Mouse (Mus musculus) C2C12 (cell line): ENCODE measurements around the gene Bcl2l1. TPM values are rescaled to one million over a fixed set of nuclear protein-coding genes. Genes with fewer than 3 reads are reported as not detected.
A peak's percentile ranks its signal among the peaks of the same experiment; 100 is the strongest.

Experiments
- H3K27me3 ChIP-seq: one replicate; pipeline ENCODE4 v1.6.1; 2011; ENCODE audit not compliant: control insufficient read depth, insufficient read depth, insufficient read length
- H3K36me3 ChIP-seq: one replicate; pipeline ENCODE4 v1.6.1; 2011; ENCODE audit not compliant: control insufficient read depth, insufficient read depth
- H3K4me3 ChIP-seq: one replicate; pipeline ENCODE4 v1.5.1; 2011; ENCODE audit warnings: mild to moderate bottlenecking, control low read depth; ENCODE audit not compliant: poor library complexity, insufficient read depth, severe bottlenecking
- H3K79me2 ChIP-seq: one replicate; pipeline ENCODE4 v1.6.1; 2011; ENCODE audit not compliant: control insufficient read depth, insufficient read depth
- H3K79me3 ChIP-seq: one replicate; pipeline ENCODE4 v1.6.1; 2011; ENCODE audit warnings: low read depth, control low read depth
- H3ac ChIP-seq: one replicate; pipeline ENCODE3; 2011; ENCODE audit warnings: low read depth; ENCODE audit not compliant: control insufficient read depth, insufficient read length
- CEBPB ChIP-seq: IDR thresholded peaks from one replicate; pipeline ENCODE4 v1.6.1; 2011; ENCODE audit warnings: low read depth, mild to moderate bottlenecking, control low read depth, moderate library complexity
- CTCF ChIP-seq: IDR thresholded peaks from one replicate; pipeline ENCODE4 v1.5.1; 2011; ENCODE audit not compliant: control insufficient read depth, insufficient read depth, insufficient read length
- FOSL1 ChIP-seq: IDR thresholded peaks from one replicate; pipeline ENCODE4 v1.8.0; 2011; ENCODE audit warnings: mild to moderate bottlenecking, low read length; ENCODE audit not compliant: poor library complexity, insufficient read depth, severe bottlenecking
- MAX ChIP-seq: IDR thresholded peaks from one replicate; pipeline ENCODE4 v1.6.1; 2011; ENCODE audit warnings: mild to moderate bottlenecking, control low read depth
- MYOD1 ChIP-seq: IDR thresholded peaks from one replicate; pipeline ENCODE4 v1.6.1; 2011; ENCODE audit warnings: low read depth; ENCODE audit not compliant: control insufficient read depth, insufficient read length
- MYOG ChIP-seq: IDR thresholded peaks from one replicate; pipeline ENCODE4 v1.6.1; 2011; ENCODE audit not compliant: control insufficient read depth, insufficient read length; ENCODE audit errors: extremely low read depth
- USF1 ChIP-seq: IDR thresholded peaks from one replicate; pipeline ENCODE4 v1.6.1; 2011; ENCODE audit warnings: low read depth, mild to moderate bottlenecking, control low read depth, moderate library complexity
- polyA plus RNA-seq: library from polyadenylated mRNA; unstranded; fragments of >200 nt; fragmentation: generic; extraction: Trizol; gene quantifications from one replicate; pipeline ENCODE4 v1.2.1, GENCODE M21; 2012; ENCODE audit warnings: missing spikeins

Bcl2l1 gene
- polyA plus RNA-seq, 1 experiment = 67.3 TPM

DNA sequence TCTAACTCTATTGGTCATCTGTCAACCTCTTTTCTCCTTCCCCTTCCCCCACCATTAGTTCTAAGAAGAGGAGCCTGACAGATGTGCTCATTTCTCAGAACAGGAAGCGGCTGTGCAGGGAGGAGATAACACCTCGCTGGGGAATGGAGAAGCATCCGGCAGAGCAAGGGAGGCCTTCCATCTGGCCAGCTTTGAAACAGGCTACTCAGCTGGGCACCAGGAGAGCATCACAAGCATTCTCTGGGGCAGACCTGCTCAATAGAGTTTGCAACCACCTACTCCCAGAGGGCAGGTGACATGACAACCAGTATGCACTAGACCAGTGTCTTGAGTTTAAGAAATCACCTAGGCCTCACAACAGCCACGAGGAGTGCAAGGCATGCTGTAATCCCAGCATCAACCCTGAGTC lies 41.9 kb downstream of the Bcl2l1 start:
- Histone ChIP-seq H3K79me2 (peaks cover 97% of the 10 kb centered on the region), H3K36me3 (peaks cover 41% of the 10 kb centered on the region), H3K4me3 (no peak overlapping the region), H3K27me3 (no peaks in the 10 kb centered on the region), H3K79me3 (peaks cover 64% of the 10 kb centered on the region), H3ac (no peak overlapping the region)
- TF ChIP-seq FOSL1 (no peak), MAX (no peak), MYOG (no peak), MYOD1 (no peak)

DNA sequence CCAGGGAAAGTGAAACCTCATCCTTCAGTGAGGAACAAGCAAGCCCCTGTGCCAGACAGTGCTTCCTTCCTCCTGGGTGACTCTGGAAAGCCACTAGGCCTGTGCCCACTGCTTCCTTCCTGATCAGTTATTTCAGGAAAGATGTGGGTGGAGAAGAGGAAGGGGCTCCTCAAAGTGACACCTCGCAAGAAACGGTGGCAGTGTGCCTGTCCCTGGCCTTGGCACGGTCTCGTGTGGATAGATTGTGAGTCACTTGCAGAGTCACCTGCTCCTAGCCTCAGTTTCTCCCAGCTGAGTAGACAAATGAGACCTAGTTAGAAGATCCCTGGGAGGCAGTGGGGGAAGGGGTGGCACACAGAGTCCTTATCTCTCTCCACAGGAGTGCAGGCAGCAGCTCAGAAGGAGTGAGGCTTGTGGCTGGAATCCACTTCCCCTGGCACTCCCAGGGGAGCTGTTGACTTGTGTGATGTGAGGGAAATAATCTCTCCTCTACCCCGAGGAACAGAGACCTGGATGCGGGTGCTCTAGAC lies 42.6 kb downstream of the Bcl2l1 start:
- H3ac ChIP-seq = no peak overlapping the region
- no peaks in the 10 kb centered on the region for H3K27me3 ChIP-seq
- peaks cover 97% of the 10 kb centered on the region for H3K79me2 ChIP-seq
- peaks cover 41% of the 10 kb centered on the region for H3K36me3 ChIP-seq
- H3K79me3 ChIP-seq = peaks cover 60% of the 10 kb centered on the region
- H3K4me3 ChIP-seq = no peak overlapping the region
- TF ChIP-seq CEBPB (no peak), MYOD1 (peak; percentile 3), MAX (no peak), FOSL1 (no peak), MYOG (no peak)

GRCm38 (mm10) chr2:152787543-152787942 lies 44.0 kb downstream of the Bcl2l1 start:
- H3K27me3 ChIP-seq = no peaks in the 10 kb centered on the region
- peaks cover 62% of the 10 kb centered on the region for H3K79me3 ChIP-seq
- H3K79me2 ChIP-seq = peaks cover 94% of the 10 kb centered on the region
- H3K4me3 ChIP-seq = no peak overlapping the region
- H3K36me3 ChIP-seq = peaks cover 48% of the 10 kb centered on the region
- no peak overlapping the region for H3ac ChIP-seq
- TF ChIP-seq USF1 = no peak
- no peak for TF ChIP-seq MYOD1
- no peak for TF ChIP-seq MAX
- TF ChIP-seq MYOG = no peak
- TF ChIP-seq FOSL1 = no peak
- no peak for TF ChIP-seq CEBPB
- no peak for TF ChIP-seq CTCF

- no peak for TF ChIP-seq MAX
- TF ChIP-seq MYOD1 = no peak
- TF ChIP-seq CTCF = no peak
- no peak for TF ChIP-seq MYOG
- TF ChIP-seq FOSL1 = no peak
- TF ChIP-seq CEBPB = no peak
- TF ChIP-seq USF1 = no peak
- H3K4me3 ChIP-seq = no peak overlapping the region
- H3ac ChIP-seq = no peak overlapping the region
- no peaks in the 10 kb centered on the region for H3K27me3 ChIP-seq
- peaks cover 51% of the 10 kb centered on the region for H3K36me3 ChIP-seq
- H3K79me3 ChIP-seq = peaks cover 62% of the 10 kb centered on the region
- peaks cover 94% of the 10 kb centered on the region for H3K79me2 ChIP-seq
These were observed 44.4 kb downstream of the Bcl2l1 start for GRCm38 (mm10) chr2:152787136-152787535.

GRCm38 (mm10) chr2:152785446-152786350 lies 45.8 kb downstream of the Bcl2l1 start:
- Histone ChIP-seq H3K79me3 (peaks cover 48% of the 10 kb centered on the region), H3K27me3 (no peaks in the 10 kb centered on the region), H3K79me2 (peaks cover 93% of the 10 kb centered on the region), H3K36me3 (peaks cover 51% of the 10 kb centered on the region), H3K4me3 (no peak overlapping the region), H3ac (no peak overlapping the region)
- TF ChIP-seq CTCF (no peak), MYOD1 (no peak), MAX (no peak), MYOG (no peak), FOSL1 (no peak), USF1 (no peak), CEBPB (no peak)
